Mouse (Mus musculus) adrenal gland, adult 18-20 months (tissue): ENCODE data around the gene Epha4. TPM values are rescaled to one million over a fixed set of nuclear protein-coding genes. Genes with fewer than 3 reads are reported as not detected.

Experiments used
- DNase-seq, 2 experiments: peaks; one replicate each; pipeline ENCODE4 v3.0.0; 2021 to 2022; ENCODE audit warnings: low spot score in 2 of 2
- total RNA-seq, 2 experiments: library from RNA; stranded (reverse); gene quantifications; 1 replicate in 1 of 2; 2 replicates in 1 of 2; pipeline ENCODE4 v1.2.3; 2021

Gene Epha4
- total RNA-seq, 2 experiments from 2014 or later = 2.5 to 2.8 TPM

DNA sequence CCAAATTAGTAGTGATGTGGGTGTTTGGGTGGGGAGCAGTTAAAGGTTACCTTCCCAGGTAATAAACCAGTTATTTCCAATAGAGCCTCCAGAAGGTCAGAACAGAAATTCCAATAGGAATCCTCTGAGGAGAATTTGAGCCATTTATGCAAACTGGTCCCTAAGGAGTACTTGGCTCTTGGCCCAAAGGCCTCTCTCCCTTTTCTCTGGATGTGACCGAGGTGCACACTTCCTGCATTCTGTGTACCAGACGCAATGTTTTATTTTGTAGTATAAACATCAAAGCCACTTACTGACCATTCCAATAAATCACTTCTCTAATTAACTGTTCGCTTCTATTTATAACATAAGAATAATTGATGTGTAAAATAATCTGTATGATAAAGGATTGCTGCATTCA, 64.7 kb downstream of the Epha4 start:
- no peak for DNase-seq

DNA sequence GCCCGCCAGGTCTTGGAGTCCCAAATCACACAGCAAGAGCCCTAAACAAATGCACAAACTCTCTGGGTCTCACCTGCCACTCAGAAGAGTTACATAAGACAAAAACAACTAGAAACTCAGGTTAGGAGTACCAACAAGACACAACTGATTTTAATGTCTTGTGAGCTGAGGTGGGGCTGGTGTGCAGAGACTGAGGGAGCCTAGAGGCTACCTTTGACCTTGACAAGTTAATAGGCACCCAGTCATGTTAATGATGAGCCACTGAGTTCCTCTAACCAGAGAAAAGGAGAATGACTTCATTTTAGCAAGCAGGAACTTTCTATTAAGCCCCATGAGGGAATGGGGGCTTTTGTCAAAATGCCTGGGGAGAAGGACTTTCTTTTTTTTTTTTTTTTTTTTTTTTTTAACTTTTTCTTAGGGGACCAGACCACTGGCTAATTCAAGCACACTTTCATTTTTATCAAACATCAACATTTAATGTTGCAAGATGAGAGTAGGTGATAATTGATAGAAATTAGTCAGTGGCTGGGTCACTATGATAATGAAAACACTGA, 67.8 kb downstream of the Epha4 start:
- no peak for DNase-seq

DNA sequence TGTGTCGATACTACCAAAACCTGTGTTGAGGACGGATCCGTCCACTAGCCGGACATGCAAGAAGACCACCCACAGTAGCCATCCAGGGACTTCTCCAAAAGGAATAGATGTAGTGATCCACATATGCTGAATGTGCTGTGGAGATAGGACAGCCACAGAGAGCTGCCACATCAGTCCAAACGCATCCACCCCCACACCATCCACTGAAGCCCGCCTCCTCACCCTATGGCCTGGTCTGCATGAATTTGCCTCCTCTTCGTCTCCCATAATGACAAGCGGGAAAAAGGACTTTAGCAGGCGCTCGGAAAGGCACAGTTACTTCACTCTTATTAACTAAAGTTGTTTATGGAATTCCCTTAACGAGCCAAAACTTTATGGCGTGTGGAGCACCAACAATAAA, 68.5 kb downstream of the Epha4 start:
- no peak for DNase-seq

DNA sequence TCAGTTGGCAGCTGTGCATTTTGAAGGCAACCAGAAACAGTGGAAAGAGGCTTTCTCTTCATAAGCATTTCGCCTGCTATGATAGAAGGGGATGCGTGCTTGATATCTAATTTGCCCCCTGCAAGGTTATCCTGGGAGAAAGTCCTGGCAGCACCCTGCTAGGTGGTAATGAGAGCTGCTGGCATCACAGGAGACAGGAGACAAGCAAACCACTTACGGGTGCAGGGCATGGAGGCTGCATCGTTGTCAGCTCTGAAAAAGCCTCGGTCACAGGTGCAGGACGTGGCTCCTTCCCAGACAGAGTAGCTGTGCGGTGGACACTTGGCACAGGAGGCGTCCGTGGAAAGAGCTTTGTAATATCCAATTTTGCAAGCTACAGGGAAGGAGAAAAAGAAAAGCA, 70.2 kb downstream of the Epha4 start:
- no peak for DNase-seq

DNA sequence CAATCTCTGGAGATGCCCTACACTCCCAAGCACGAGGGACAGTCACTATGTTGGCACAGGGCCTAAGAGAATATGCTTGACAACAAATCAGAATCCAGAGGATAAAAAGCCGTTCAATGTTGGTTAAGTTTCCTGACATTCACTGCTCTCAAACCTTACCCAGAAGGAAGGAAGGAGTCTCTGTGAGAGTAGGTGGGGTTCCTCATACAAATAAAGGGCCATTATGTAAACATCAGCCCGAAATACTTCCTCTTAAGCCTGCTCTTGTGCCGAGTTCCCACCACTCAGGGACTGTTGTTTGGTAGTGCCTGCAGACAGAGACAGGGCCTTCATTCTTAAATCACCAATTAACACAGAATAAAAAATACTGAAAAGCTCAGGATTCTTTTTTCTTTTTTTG, 72.9 kb downstream of the Epha4 start:
- DNase-seq = no peak

DNA sequence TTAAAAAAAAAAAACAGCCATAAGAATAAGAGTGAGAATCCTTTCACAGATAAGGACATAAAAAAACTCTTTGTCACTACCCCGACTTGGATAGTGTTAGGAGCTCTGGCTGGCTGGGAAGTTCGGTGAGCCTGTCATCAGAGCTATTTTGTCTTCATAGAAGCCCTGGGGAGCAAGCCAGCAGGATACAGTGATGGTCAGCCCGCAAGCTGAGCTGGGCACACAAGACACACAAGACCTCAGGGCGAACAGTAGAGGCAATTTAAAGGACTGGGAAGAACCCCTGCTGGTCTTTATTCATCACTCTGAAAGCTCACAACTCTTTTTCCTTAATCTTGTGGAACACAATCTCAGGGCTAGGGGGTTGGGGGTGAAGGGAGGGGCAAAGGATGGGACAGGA, 73.5 kb downstream of the Epha4 start:
- DNase-seq = no peak

DNA sequence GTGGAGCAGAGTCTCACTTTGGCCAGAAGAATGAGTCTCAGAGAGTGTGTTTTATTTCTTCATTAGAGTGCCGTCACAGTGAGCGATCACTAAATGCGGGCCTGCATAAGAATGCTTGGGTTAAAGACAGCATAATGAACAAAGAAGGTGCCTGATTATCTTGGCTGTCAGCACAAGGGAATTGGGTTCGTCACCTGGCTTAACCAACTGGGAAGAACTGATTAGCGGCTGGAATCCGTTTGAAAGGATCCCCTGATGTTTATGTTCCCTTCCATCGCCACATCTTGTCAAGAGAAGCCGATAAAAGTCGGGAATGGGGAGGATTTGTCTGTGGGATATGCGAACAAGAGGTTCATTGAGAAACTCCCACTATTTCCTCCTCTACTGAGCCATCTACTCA, 74.4 kb downstream of the Epha4 start:
- DNase-seq = no peak

DNA sequence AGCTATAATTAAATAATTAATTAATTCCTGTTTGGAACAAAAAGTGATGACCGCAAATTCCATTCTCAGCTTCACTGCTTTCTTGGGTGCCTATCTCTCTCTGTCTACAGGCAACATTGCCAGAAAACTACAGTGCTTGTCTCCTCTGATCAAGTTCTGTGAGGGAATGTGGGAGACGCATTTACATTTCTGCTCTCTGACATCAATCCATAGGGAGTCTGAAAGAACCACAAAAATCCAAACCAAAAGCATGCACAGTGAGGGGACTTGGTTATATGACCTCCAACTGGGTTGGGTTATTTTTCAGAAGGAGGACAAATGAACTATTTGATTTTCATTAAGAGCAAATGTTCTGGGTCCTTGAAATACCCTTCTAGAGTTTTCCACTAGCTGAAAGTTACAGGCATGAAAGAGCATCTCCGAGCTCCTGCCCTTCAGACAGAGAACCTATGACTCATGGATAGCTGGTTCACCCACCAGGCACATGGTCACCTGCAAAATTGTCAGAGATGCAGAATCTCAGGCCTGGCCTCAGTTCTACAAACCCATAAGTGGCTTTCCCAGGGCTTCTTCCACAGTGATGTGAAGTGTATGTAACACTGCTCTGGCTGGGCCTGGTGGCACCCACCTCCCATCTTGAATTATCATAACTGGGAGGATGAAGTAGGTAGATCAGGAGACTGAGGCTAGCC, 75.4 kb downstream of the Epha4 start:
- no peak for DNase-seq

DNA sequence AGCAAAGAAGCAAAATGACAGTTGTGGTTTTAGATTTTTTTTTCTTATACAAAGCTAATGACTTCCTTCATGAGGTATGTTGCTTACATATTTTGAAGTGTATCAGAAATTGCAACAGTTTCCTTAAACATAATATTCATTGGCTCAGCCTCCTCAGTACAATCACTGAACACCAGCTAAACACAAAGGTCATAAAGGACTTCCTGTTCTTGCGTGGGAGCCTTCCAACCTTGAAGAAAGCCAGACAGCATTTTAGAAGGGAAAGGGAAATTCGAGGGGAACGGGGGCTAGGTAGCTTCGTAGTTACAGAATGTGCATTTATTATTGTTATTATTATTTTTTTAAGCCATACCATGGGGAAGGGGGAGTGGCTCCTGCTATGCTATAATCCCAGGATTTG, 76.2 kb downstream of the Epha4 start:
- DNase-seq = no peak

DNA sequence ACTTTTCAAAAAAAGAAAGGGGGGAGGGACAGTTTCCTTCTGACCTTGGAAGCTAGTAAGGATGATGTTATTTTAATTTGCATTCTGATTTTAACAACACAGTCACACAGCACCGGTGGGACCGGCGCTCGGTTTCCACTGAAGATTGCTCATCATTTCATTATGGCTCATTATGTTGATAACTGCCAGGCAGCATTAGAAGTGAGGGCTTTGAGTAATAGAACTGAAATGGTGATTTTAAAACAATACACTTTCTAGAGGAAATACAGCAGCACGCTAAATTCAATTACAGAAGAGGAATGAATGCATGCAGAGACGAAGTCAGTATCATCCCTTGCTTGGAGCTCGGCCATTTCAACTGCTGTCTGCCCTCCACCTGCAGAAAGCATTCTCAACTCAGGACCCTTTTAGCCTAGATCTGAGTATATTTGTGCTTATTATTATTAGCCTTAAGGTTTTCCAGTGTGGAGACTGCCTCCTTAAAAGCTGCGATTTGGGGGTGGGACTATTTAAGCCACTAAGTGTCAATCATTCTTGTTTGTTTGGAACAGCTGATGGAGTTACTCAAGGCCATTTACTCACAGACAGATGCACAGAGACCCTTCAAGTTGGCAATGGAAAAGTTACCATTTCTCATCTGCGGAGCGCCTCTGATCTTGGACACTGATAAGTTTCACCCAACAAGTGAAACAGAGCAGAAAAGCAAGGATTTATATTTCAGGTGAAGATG, 76.8 kb downstream of the Epha4 start:
- no peak for DNase-seq

DNA sequence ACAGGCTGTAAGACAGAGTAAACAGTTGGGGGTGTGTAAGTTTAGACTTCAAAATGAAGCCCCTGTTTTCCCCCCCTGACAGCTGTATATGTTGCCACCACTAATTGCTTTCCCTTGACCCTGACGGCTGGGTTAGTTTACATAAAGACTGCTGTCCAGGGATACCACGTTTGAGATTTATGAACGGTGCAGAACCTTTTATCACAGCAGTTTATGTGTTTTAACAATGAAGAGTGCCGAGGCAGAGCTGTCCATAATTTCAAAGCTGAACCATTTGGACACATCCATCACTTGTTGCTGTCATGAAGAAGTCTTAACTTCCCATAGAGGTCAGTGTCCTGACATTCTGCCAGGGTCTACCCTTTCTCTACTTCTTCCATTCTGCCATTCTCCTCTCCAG, 79.8 kb downstream of the Epha4 start:
- no peak for DNase-seq

DNA sequence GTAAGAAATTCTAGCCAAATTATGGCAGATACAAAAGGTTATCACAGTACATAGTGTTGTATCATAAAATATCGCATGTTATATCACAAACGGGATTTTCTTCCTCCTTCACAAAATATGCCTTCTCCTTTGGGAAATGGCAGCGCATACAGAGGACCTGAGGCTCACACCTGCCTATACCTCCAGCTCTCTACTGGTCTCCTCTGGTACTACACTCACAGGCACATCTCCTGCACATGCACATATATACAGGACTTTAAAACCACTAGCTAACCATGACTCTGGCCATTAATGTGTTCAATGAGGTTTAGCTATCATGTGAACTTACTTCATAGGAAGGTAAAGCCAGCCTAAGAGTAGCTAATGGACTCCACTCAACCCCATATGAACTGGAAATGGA, 81.7 kb downstream of the Epha4 start:
- no peak for DNase-seq

DNA sequence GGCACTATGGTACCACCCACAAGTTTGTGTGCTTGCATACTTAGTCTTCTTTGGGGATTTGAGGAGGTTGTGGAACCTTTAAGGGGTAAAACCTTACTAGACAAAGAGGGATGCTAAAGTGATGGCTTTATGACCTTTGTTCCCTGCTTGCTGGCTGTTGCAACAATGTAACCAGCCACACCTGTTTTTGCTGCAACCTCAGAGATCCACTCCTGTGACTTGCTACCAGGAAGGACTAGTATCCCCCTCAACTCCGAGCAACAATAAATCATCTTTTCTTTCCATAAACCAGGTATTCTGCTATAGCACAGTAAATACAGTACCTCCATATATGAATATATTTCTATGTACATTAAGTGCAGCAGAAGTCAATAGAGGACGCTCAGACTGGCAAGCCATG, 82.4 kb downstream of the Epha4 start:
- no peak for DNase-seq

DNA sequence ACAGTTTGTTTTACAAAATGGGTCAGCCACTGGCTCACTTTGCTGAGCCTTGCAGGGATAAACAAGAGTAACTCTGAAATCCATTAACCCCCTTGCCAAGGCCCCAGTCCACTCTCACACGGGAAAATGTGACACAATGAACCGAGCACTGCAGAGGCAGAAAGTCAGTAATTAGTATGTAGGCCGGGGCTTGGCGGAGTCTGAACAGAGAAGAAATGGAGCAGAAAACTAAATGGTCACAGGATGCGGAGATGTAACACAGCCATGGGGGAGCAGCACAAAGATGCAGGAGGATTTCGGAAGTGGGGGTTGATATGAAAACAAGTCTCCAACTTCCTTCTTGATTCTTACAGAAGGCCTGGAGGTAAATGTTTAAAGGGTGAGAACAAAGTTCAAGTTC, 85.7 kb downstream of the Epha4 start:
- DNase-seq = no peak

DNA sequence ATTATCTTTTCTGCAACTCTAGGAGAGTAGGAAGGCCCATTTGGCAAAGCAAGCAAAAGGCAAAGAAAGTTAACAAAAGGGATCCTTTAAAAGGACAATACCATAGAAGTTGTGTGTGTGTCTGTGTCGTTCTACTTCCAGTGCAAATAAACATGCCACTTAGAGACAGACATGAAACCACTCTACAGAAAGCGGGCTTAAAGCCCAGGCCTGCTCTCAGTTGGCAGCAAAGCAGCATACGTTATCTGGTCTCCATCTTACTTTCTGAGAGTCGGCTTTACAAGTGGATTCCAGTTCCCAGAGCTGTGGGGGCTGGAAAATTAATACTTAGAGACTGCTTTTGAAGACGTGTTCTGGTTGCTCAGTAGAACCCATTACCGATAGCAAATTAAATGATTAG, 87.9 kb downstream of the Epha4 start:
- no peak for DNase-seq

DNA sequence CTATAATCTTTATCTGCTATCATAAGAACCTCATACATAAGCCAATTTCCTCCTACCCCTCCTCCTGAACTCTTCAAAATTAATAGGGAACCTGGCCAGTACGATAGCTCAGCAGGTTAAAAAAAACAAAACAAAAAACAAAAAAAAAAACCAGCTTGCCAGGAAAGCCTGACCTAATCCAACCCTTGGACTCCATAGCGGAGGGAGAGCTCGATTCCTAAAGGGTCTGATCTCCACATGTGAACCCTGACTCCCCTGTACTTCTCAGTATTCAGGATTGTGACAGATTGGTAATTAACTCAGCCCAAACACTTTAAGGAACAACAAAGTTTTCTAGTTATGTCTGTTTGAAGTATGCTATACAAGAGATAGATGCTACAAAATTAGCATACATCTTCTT, 89.7 kb downstream of the Epha4 start:
- no peak for DNase-seq

DNA sequence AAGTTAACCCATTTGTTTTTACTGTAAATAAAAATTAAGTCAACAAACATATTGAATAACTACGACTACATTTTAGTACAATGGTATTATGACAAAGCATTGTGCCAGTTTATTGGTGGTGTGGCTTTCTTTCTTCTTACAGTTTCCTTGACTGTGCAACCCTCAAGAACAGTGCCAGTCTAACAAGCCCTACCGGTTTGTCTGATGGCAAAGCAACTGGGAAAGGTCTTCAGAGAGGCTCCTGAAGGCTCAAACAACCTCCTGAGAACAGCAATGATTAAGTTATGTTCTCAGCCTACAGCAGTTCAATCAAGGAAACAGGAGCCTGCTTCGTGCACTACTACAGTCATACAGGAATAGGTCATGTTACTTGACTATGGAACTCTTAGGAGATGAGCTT, 93.8 kb downstream of the Epha4 start:
- no peak for DNase-seq

DNA sequence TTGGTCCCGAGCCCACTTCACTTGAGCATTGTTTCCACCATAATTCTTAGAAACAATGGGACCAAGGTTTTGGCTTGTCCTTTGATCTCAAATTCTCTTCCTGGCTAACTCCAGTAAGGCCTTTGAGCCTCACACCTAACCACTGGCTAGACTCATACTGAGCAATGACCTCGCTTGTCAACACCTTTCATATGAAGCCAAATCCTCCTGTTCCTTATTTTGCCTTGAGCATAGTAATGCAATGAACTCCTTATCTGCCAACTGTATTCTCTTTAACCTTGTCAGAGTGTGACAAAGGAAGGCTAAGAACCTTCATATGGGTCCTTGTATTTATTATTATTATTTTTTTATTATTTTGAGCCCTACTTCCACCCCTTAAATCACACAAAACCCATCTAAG, 94.5 kb downstream of the Epha4 start:
- DNase-seq = no peak

DNA sequence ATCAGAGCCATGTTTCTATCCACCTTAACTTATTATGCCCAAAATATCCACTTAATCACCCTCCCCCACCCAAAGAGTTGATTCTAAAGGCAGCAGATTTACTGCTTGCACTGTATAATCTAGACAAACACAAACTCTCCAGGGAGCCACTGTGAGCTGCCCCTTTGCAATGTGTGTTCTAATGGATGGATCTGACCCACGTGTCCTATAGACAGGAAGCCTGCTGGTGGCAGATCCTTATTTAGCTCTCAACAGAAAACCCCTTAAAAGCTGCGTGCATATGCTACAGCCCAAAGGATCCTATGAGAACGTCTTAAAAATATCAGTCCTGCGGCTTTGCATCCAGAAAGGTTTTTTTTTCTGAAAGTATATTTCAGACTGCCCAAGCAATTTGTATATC, 98.0 kb downstream of the Epha4 start:
- no peak for DNase-seq

DNA sequence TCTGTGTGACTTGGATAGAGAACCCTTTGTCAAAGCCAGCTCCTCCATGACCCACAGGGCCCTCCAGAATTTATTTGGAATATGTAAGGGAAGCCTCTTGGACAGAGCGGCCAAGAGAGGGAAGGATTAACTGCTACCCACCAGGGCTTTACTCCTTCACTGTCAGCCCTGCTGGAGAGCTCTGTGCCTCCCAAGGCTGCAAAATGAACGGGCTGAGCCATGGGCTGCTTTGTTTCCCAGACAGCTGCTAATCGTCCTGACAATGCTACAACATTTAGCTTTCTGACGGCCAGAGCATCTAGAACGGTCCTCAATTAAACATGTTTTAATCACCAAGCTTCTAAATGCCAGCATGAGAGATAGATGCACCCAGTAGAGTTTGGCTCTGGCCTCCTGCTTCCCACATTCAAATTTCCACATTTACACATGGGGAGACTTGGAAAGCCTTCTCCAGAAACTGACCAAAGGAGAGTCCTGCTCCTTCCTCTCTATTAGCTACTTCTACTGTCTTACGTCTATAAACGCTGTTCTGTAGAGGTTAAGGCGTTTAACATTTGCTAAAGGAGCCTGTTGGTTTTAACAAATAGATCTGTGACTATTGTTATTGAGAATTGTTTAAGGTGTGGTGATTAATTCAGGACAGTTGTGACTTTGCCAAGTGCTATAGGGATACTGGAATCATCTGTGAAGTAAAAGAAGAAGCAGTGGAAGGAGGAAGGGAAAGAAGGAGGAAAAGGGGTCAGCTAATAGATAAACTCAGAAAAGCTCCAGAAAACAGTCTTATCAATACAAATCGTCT, 101.8 kb downstream of the Epha4 start:
- no peak for DNase-seq

DNA sequence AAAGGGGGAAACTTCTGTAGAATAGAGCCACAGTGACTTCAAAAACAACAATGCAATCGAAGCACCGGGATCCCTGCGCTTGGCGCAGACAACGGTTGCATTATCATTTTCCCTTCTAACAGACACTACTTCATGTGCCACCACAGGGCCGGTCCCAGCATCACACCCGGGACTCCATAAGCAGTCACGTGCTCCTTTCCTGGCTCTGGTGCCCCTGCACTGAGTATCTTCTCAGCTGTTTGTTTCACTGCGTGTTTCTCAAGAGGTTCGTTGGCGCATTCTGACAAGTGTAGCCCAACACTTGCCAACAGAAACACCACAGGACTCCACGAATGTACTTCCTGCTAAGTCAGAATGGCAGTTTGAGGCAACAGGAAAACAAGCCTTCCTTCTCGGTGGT, 102.6 kb downstream of the Epha4 start:
- no peak for DNase-seq

DNA sequence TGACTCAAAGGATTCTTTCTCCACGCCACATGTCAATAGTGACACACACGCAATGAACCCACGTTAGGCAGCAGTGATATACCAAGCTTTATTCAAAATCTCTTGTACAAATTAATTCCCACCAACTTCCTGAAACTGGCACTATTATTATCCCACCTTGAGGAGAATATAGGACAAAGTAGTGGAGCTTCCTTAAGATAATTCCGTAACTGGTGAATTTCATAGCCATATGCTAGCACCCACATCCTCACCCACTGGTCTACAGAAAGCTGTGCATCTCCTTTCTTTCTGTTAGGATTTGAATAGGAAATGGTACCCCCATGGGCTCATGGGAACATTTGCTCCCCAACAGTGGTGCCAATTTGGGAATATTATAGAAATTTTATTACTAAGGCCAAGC, 103.7 kb downstream of the Epha4 start:
- no peak for DNase-seq
